26 mouse cellular contexts compared by ENCODE assay signal in the genomic region with DNA sequence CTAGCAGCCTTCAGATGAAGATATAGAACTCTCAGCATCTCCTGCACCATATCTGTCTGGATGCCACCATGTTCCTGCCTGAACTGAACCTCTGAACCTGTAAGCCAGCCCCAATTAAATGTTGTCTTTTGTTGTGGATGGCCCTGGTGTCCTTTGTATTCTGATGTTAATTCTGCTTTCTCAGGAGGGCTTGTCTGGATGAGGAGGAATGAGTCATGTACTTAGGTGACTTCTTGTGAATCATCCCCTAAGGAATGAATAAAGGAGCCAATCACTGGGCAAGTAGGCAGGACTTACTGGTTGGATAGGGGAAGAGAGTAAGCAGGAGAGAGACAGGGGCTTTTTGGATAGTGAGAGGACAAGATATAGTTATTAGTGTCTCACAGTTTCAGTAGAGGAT.
A peak's percentile ranks its signal among the peaks of the same experiment; 100 is the strongest.
DNase-seq lines count a peak whose midpoint lies in the region; ATAC-seq lines count a peak whose summit lies in the region.
"Had no signal": no experiment of that assay in that cellular context is flagged by ENCODE, and none has a peak within 500 bp of the region (broad histone marks: within the 10 kb centered on the region; RNA-seq: fewer than 3 reads in every experiment).

No protein-coding gene starts in this region.

- no peak overlapping the region for H3K9ac ChIP-seq in hindbrain, embryonic 11.5 days (ENCODE audit: low read depth, low read length)
- no peak overlapping the region for H3K9ac ChIP-seq in kidney, embryonic 16.5 days (replicated peaks; ENCODE audit: low read length)
- H3K9ac ChIP-seq: embryonic facial prominence, embryonic 13.5 days; embryonic facial prominence, embryonic 15.5 days; forebrain, embryonic 12.5 days had no signal

- H3K4me2 ChIP-seq in hindbrain, embryonic 11.5 days (replicated peaks; ENCODE audit: low read depth, low read length): no peak overlapping the region
- no peak overlapping the region for H3K4me2 ChIP-seq in kidney, embryonic 16.5 days (replicated peaks; ENCODE audit: low read depth, low read length)
- H3K4me2 ChIP-seq: embryonic facial prominence, embryonic 13.5 days; embryonic facial prominence, embryonic 15.5 days; forebrain, embryonic 12.5 days had no signal

- H3K27me3 ChIP-seq in hindbrain, embryonic 11.5 days (ENCODE audit: control insufficient read depth, insufficient read depth, low read length): no peaks in the 10 kb centered on the region
- H3K27me3 ChIP-seq in kidney, embryonic 16.5 days (ENCODE audit: insufficient read depth, low read length): no peaks in the 10 kb centered on the region
- H3K27me3 ChIP-seq: embryonic facial prominence, embryonic 13.5 days; embryonic facial prominence, embryonic 15.5 days; forebrain, embryonic 12.5 days; Patski had no signal

- H3K27ac ChIP-seq in hindbrain, embryonic 11.5 days (ENCODE audit: low read depth, low read length): no peak overlapping the region
- H3K27ac ChIP-seq in kidney, embryonic 16.5 days (ENCODE audit: low read length): no peak overlapping the region
- H3K27ac ChIP-seq: embryonic facial prominence, embryonic 13.5 days; embryonic facial prominence, embryonic 15.5 days; forebrain, embryonic 10.5 days; forebrain, embryonic 12.5 days had no signal

- H3K36me3 ChIP-seq in hindbrain, embryonic 11.5 days (ENCODE audit: control insufficient read depth, insufficient read depth, low read length): no peaks in the 10 kb centered on the region
- H3K36me3 ChIP-seq in kidney, embryonic 16.5 days (ENCODE audit: insufficient read depth, low read length): no peaks in the 10 kb centered on the region
- H3K36me3 ChIP-seq: embryonic facial prominence, embryonic 13.5 days; embryonic facial prominence, embryonic 15.5 days; forebrain, embryonic 10.5 days; forebrain, embryonic 12.5 days; G1E had no signal

- H3K4me3 ChIP-seq in hindbrain, embryonic 11.5 days (ENCODE audit: low read depth, low read length): no peak overlapping the region
- no peak overlapping the region for H3K4me3 ChIP-seq in kidney, embryonic 16.5 days (ENCODE audit: low read length)
- H3K4me3 ChIP-seq: embryonic facial prominence, embryonic 13.5 days; embryonic facial prominence, embryonic 15.5 days; erythroblast, embryonic 14.5 days; forebrain, embryonic 10.5 days; forebrain, embryonic 12.5 days had no signal

- peak; percentile 70 for DNase-seq in ES-CJ7 (ENCODE audit: low read depth, low spot score)
- DNase-seq in R1 (ENCODE audit: low read depth, low spot score): peak; percentile 86
- peak; percentile 76 for DNase-seq in ZHBTc4 (ENCODE audit: low read depth, low spot score)
- DNase-seq in urinary bladder, postnatal 10 days (ENCODE audit: low spot score): no peak
- DNase-seq in hindbrain, embryonic 11.5 days (ENCODE audit: low spot score): no peak
- no peak for DNase-seq in embryo, embryonic 11 days
- DNase-seq: adrenal gland, adult 2 months; adrenal gland, postnatal 10 days; adrenal gland, postnatal 25 days; B cell, adult 2 months; cerebellum, adult 11-12 months; cerebellum, adult 2 months; cerebellum, adult 9-10 months; cerebellum, postnatal 10 days; cerebellum, postnatal 25 days had no signal

- H3K9me3 ChIP-seq in hindbrain, embryonic 11.5 days (ENCODE audit: control insufficient read depth, low read length): no peaks in the 10 kb centered on the region
- H3K9me3 ChIP-seq in kidney, embryonic 16.5 days (ENCODE audit: low read length): peaks cover 10% of the 10 kb centered on the region; the same call in 1 of the 2 replicates
- H3K9me3 ChIP-seq: embryonic facial prominence, embryonic 15.5 days; G1E had no signal

- H3K4me1 ChIP-seq in hindbrain, embryonic 11.5 days (replicated peaks; ENCODE audit: control insufficient read depth, insufficient read depth, low read length): no peaks in the 10 kb centered on the region
- H3K4me1 ChIP-seq in kidney, embryonic 16.5 days (ENCODE audit: insufficient read depth, low read length): no peaks in the 10 kb centered on the region
- H3K4me1 ChIP-seq: embryonic facial prominence, embryonic 13.5 days; embryonic facial prominence, embryonic 15.5 days; forebrain, embryonic 12.5 days had no signal

- no peak for ATAC-seq in hindbrain, embryonic 11.5 days (ENCODE audit: low FRiP score)
- ATAC-seq in kidney, embryonic 16.5 days (ENCODE audit: low FRiP score, low TSS enrichment): no peak
- ATAC-seq: CD4-positive, CD25-positive, alpha-beta regulatory T cell, adult 4 months; forebrain, embryonic 14.5 days; forebrain, embryonic 16.5 days; Patski had no signal

Comparison
In these comparisons a context has a peak if more than half of its experiments do, and no peak if none do; other contexts are left out.
1. DNase-seq: peak in ES-CJ7 (single experiment), R1 (single experiment) and ZHBTc4 (single experiment); none in urinary bladder, postnatal 10 days (single experiment), hindbrain, embryonic 11.5 days (single experiment) and embryo, embryonic 11 days (single experiment).